Mouse (Mus musculus) cortical plate, adult 2 months (tissue): Measurements from ENCODE around the gene Zpld1.

Experiments used
- CTCF ChIP-seq: fragments of 200-500 bp; IDR thresholded peaks from 2 replicates; pipeline ENCODE4 v1.5.1; 2011; ENCODE audit warnings: mild to moderate bottlenecking, control low read depth, low read length; ENCODE audit not compliant: insufficient read depth; ENCODE audit errors: extremely low read depth
- POLR2A ChIP-seq: fragments of 200-500 bp; IDR thresholded peaks from 2 replicates; pipeline ENCODE4 v1.6.1; 2011; ENCODE audit warnings: mild to moderate bottlenecking, low read length, control low read depth; ENCODE audit not compliant: insufficient read depth; ENCODE audit errors: extremely low read depth

- TF ChIP-seq POLR2A, result no peak
- TF ChIP-seq CTCF, result no peak
Observed at GRCm38 (mm10) chr16:55260862-55261574, 36.8 kb downstream of the Zpld1 start.
